Mouse (Mus musculus) stomach, postnatal 0 days (tissue): ENCODE data around the gene Atp8b3. TPM values are rescaled to one million over a fixed set of nuclear protein-coding genes. Genes with fewer than 3 reads are reported as not detected.
A peak's percentile ranks its signal among the peaks of the same experiment; 100 is the strongest.

ENCODE experiments used
- ATAC-seq: fragments of 200-750 bp; cut with Nextera tagmentation; 2 replicates; pipeline ENCODE4 v1.8.0; 2017; ENCODE audit not compliant: low FRiP score, low TSS enrichment
- DNase-seq: peaks from one replicate; pipeline ENCODE4 v3.0.0-alpha.2; 2016; ENCODE audit warnings: low spot score
- H3K27ac ChIP-seq: fragments of 300-500 bp; sonication (generic); replicated peaks from 2 replicates; pipeline ENCODE4 v1.5.1; 2014; ENCODE audit warnings: mild to moderate bottlenecking, control low read depth
- H3K27me3 ChIP-seq: fragments of 300-500 bp; sonication (generic); 2 replicates; pipeline ENCODE4 v1.6.1; 2014; ENCODE audit warnings: low read length; ENCODE audit not compliant: control insufficient read depth, insufficient read depth
- H3K36me3 ChIP-seq: fragments of 300-500 bp; sonication (generic); 2 replicates; pipeline ENCODE4 v1.6.1; 2014; ENCODE audit warnings: low read length, mixed read lengths; ENCODE audit not compliant: control insufficient read depth, insufficient read depth
- H3K4me1 ChIP-seq: fragments of 300-500 bp; sonication (generic); replicated peaks from 2 replicates; pipeline ENCODE4 v1.6.1; 2014; ENCODE audit warnings: antibody characterized with exemption; ENCODE audit not compliant: control insufficient read depth, insufficient read depth
- H3K4me2 ChIP-seq: fragments of 300-500 bp; sonication (generic); replicated peaks from 2 replicates; pipeline ENCODE4 v1.6.1; 2014; ENCODE audit warnings: low read depth, mild to moderate bottlenecking, control low read depth, moderate library complexity
- H3K4me3 ChIP-seq: fragments of 300-500 bp; sonication (generic); 2 replicates; pipeline ENCODE4 v1.5.1; 2014; ENCODE audit warnings: low read depth, low read length, control low read depth
- H3K9ac ChIP-seq: fragments of 300-500 bp; sonication (generic); 2 replicates; pipeline ENCODE4 v1.6.1; 2014; ENCODE audit warnings: mild to moderate bottlenecking, low read length, control low read depth, mixed read lengths
- H3K9me3 ChIP-seq: fragments of 300-500 bp; sonication (generic); 2 replicates; pipeline ENCODE4 v1.6.1; 2016; ENCODE audit warnings: low read length; ENCODE audit not compliant: control insufficient read depth
- CTCF ChIP-seq: IDR thresholded peaks from 2 replicates; pipeline ENCODE4 v1.5.1; 2016; ENCODE audit warnings: antibody characterized with exemption, low read depth, mild to moderate bottlenecking, moderate library complexity
- EP300 ChIP-seq: optimal IDR thresholded peaks from 2 replicates; pipeline ENCODE3; 2016; ENCODE audit warnings: antibody characterized with exemption
- WGBS: fragments of 180-500 bp; shearing (Covaris S2); extraction: QIAGEN DNeasy Blood & Tissue Kit; methylation state at CpG from one replicate; pipeline ENCODE4 v1.1.7; 2014; 5-methylcytosine and 5-hydroxymethylcytosine counted together
- polyA plus RNA-seq: library from polyadenylated mRNA; unstranded; fragments of >200 nt; fragmentation: Nextera tagmentation; extraction: Ambion mirVana; gene quantifications from 2 replicates; pipeline ENCODE4 v1.2.1, GENCODE M21; 2015

Atp8b3 gene
- polyA plus RNA-seq, 1 experiment from 2014 or later = 0.10 TPM

DNA sequence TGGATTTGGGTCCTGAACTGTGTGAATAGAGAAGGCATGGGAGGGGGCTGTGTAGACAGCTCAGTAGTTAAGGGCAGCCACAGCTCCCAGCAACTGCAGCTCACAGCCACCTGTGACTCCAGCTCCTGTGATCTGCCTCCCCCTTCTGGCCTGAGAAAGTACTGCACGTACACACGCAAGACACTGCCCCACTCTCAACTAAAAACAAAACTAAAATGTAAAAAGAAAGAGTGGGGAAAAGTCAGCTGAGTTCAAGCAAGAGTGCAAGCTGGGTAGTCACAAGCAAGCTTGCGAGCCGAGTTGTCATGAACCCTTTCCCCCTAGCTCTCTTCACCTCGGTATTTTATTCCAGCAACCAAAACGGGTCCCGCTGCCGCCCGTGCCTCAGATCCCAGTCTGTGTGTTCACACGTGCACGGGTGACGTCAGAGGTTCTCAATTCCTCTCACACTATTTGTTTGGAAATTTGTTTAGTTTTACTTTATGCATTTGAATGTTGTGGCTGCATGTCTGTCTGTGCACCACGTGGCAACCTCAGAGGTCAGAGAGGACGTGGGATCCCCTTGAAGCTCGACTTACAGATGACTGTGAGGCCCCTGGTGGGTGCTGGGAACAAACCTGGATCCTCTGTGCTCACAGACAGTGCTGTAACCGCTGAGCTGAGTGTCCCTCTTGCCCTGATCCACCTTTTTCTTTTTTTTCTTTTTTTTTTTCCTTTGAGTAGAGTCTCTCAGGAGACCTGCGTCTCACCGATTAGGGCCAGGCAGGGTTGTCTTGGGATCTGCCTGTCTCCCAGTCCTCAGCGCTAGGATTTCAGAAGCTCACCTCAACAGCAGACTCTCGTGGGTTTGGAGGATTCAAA, 29.3 kb downstream of the Atp8b3 start:
- Histone ChIP-seq H3K27ac (no peak overlapping the region), H3K27me3 (peaks cover 2% of the 10 kb centered on the region), H3K4me1 (no peaks in the 10 kb centered on the region), H3K9ac (no peak overlapping the region), H3K36me3 (no peaks in the 10 kb centered on the region), H3K9me3 (no peaks in the 10 kb centered on the region), H3K4me3 (peak overlapping the region; percentile 35), H3K4me2 (peak overlapping the region; percentile 59)
- peak; percentile 85 for DNase-seq
- WGBS = 8% methylated on average over 20 of the region's 20 CpGs
- ATAC-seq = peak; percentile 59
- no peak for TF ChIP-seq EP300
- TF ChIP-seq CTCF = peak; percentile 96

DNA sequence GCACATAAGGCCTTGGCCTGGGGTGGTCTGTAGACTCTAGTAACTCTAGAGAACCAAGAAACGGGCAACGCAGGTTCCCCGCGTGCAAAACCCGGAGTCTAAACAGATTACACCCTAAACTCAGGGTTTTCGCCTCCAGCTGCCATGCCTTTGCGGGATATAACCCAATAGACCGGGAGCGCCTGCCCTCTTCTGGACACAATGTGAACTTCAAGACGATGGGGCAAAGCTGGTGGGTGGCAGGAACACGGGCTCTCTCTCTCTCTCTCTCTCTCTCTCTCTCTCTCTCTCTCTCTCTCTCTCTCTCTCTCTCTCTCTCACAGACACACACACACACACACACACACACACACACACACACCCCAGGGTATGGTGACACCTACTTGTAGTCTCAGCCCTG, 32.7 kb downstream of the Atp8b3 start:
- ATAC-seq (no peak; the same call in 1 of the 2 replicates), DNase-seq (peak; percentile 84)
- no peak overlapping the region for H3K9ac ChIP-seq
- H3K4me3 ChIP-seq = no peak overlapping the region
- H3K27ac ChIP-seq = no peak overlapping the region
- WGBS = 0% methylated on average over 11 of the region's 11 CpGs
- no peaks in the 10 kb centered on the region for H3K4me1 ChIP-seq
- no peaks in the 10 kb centered on the region for H3K9me3 ChIP-seq
- TF ChIP-seq CTCF (peak; percentile 86), EP300 (no peak)
- H3K36me3 ChIP-seq = no peaks in the 10 kb centered on the region
- H3K4me2 ChIP-seq = no peak overlapping the region
- H3K27me3 ChIP-seq = peaks cover 14% of the 10 kb centered on the region; the same call in 1 of the 2 replicates

DNA sequence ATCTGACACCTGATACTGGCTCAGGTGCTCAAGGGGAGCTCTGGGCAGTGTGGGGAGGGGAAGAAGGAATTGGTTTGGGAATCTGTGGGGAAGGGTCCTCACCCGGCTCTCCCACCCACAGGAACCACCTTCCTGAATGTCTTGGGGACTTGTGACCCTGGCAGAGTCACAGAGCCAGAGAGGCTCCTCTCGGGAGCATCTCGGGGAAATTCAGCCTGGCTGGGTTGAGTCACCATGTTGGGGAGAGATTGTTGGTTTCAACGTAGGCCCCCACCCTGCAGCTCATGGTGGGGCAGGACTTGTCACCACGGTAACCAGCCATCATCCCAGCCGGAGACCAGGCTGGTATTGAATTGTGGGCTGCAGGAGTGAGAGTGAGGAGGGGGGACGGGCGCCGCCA, 34.2 kb downstream of the Atp8b3 start:
- H3K9me3 ChIP-seq = no peaks in the 10 kb centered on the region
- H3K4me2 ChIP-seq = no peak overlapping the region
- no peak for TF ChIP-seq EP300
- no peak for TF ChIP-seq CTCF
- no peak overlapping the region for H3K4me3 ChIP-seq
- H3K27me3 ChIP-seq = peaks cover 16% of the 10 kb centered on the region; the same call in 1 of the 2 replicates
- WGBS = 4% methylated on average over 9 of the region's 9 CpGs
- no peak for ATAC-seq
- no peak overlapping the region for H3K27ac ChIP-seq
- no peak overlapping the region for H3K9ac ChIP-seq
- H3K4me1 ChIP-seq = no peaks in the 10 kb centered on the region
- no peaks in the 10 kb centered on the region for H3K36me3 ChIP-seq
- no peak for DNase-seq

- WGBS = 7% methylated on average over 27 of the region's 27 CpGs
- H3K4me1 ChIP-seq = no peaks in the 10 kb centered on the region
- H3K9ac ChIP-seq = no peak overlapping the region
- H3K27ac ChIP-seq = no peak overlapping the region
- no peak overlapping the region for H3K4me3 ChIP-seq
- no peaks in the 10 kb centered on the region for H3K9me3 ChIP-seq
- peaks cover 16% of the 10 kb centered on the region; the same call in 1 of the 2 replicates for H3K27me3 ChIP-seq
- H3K36me3 ChIP-seq = no peaks in the 10 kb centered on the region
- H3K4me2 ChIP-seq = no peak overlapping the region; the same call in 1 of the 2 replicates
- DNase-seq = peak; percentile 66
- TF ChIP-seq EP300 (no peak), CTCF (no peak)
- ATAC-seq = peak; percentile 64
Measured at GRCm38 (mm10) chr10:80503599-80504220, 35.2 kb downstream of the Atp8b3 start.

GRCm38 (mm10) chr10:80502819-80503314, 36.1 kb downstream of the Atp8b3 start:
- Histone ChIP-seq H3K9me3 (no peaks in the 10 kb centered on the region), H3K4me2 (no peak overlapping the region), H3K36me3 (no peaks in the 10 kb centered on the region), H3K9ac (no peak overlapping the region), H3K4me1 (no peaks in the 10 kb centered on the region), H3K27ac (no peak overlapping the region), H3K4me3 (no peak overlapping the region), H3K27me3 (peaks cover 17% of the 10 kb centered on the region; the same call in 1 of the 2 replicates)
- TF ChIP-seq EP300 = no peak
- TF ChIP-seq CTCF = no peak
- no peak for DNase-seq
- ATAC-seq = no peak
- 15% methylated on average over 22 of the region's 22 CpGs for WGBS

- H3K9ac ChIP-seq = no peak overlapping the region
- no peak overlapping the region for H3K27ac ChIP-seq
- no peak overlapping the region for H3K4me3 ChIP-seq
- H3K36me3 ChIP-seq = no peaks in the 10 kb centered on the region
- ATAC-seq (no peak), DNase-seq (no peak)
- H3K9me3 ChIP-seq = no peaks in the 10 kb centered on the region
- TF ChIP-seq EP300 = no peak
- no peak for TF ChIP-seq CTCF
- peaks cover 23% of the 10 kb centered on the region; the same call in 1 of the 2 replicates for H3K27me3 ChIP-seq
- H3K4me1 ChIP-seq = no peaks in the 10 kb centered on the region
- no peak overlapping the region for H3K4me2 ChIP-seq
- WGBS = 6% methylated on average over 7 of the region's 7 CpGs
Measured at GRCm38 (mm10) chr10:80502291-80502690, 36.6 kb downstream of the Atp8b3 start.
